Mouse (Mus musculus): ENCODE results near the gene Slc25a12.
A peak's percentile ranks its signal among the peaks of the same experiment; 100 is the strongest.

Gene Slc25a12

GRCm38 (mm10) chr2:71350181-71350580 is 17.4 kb downstream of the Slc25a12 start:
- DNase-seq (ENCODE audit: inconsistent ontology term) = no peak

GRCm38 (mm10) chr2:71349511-71349910 is 18.0 kb downstream of the Slc25a12 start:
- no peak for DNase-seq (ENCODE audit: inconsistent ontology term)

DNA sequence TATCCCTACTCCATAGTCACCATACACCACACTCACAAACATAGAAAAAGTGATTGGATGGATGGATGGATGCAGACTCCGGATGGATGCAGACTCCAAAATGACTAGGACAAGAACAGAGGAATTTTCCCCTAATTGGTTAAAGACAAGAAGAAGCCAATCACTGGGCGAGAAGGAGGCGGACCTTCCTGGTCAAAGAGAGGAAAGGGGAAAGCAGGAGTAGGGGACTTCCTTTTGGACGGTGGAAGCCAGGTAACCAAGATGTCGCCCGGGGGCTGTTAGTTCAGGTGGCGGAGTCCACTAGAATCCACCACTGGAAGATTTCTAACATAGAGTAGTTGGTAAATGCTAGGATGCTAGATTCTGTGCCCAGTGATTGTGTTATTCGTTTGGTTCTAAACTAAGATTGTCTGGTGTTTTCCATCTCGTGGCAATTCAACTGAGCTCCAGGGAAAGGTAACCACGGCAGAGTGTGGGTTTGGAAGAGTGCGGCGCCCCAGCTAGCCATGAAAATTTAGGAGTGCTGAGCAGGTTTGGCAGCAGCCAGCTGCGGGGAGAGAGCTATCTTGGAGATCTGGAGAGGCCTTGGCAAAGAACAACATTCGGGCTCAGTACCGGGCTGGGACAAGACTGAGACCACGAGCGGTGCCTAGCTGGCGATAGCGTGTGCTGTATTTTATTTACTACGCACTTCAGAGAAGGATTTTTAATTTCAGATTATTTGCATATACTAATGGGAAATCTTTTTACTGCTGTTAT is 19.6 kb downstream of the Slc25a12 start:
- DNase-seq (ENCODE audit: inconsistent ontology term) = no peak

DNA sequence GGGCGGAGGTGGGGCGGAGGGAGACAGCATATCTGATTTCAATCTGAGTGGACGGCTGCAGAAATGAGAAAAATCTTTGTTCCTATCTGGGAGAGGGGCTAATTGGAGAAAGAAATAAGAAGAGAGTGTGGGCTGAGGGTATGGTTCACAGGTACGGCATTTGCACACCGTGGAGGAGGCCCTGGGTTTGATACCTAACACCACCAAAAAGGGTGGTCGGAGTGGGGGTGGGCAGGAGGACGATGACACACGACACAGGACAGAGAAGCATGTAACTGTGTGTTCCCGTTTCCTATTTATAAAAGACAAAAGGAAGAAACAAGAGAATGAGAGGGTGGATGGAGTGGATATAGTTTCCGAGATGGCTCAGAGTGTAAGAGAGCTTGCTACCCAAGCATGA is 20.4 kb downstream of the Slc25a12 start:
- DNase-seq (ENCODE audit: inconsistent ontology term) = no peak

GRCm38 (mm10) chr2:71343884-71344640 is 23.5 kb downstream of the Slc25a12 start:
- no peak for DNase-seq (ENCODE audit: inconsistent ontology term)

DNA sequence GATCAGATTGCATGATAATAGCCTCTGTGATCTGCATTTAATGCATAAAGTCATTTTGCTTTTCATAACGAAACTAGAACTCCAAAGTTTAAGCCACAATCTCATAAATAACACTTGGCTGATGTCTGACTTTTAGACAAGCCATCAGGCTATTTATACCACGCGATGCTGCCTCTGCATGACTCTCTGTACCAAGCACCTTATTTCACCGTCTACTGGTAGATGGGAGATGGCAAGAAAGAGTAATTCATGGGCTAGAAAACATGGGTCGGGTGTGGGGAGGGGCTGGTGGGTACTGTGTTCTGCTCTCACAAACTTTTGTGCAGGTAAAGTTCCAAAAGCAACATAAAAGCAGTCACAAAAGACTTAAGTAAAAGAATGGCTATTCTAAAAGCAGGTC is 27.4 kb downstream of the Slc25a12 start:
- DNase-seq (ENCODE audit: inconsistent ontology term) = no peak

DNA sequence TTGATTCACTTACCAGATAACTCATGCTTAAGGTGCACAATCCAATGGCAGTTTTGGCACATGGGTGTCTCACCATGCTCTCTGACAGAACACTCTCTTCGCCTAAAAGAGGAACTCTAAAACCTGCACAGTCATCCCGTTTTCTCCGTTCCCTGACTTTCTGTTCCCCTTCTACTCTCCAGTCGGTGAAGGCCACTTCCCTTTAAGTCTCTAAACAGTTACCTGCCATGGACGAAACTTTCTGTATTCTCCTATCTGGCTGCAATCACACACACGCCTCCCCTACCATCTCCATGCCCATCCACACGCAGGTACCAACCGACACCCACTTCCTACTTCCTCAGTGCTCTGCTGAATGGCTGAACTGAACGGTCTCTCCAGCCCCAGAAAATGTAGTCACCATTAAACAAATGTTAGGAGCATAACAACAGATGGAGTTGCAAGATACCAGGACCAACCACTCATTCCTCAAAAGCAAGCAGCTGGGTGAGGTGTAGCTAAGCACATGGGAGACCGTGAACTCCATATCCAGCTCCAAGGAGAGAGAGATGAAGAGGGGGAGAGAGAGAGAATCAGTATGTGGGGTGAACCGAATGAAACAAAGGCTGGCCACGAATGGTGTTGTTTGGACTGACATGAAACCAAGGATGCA is 29.3 kb downstream of the Slc25a12 start:
- no peak for DNase-seq (ENCODE audit: inconsistent ontology term)

- no peak for DNase-seq (ENCODE audit: inconsistent ontology term)
Measured at GRCm38 (mm10) chr2:71336631-71337030, 30.9 kb downstream of the Slc25a12 start.

DNA sequence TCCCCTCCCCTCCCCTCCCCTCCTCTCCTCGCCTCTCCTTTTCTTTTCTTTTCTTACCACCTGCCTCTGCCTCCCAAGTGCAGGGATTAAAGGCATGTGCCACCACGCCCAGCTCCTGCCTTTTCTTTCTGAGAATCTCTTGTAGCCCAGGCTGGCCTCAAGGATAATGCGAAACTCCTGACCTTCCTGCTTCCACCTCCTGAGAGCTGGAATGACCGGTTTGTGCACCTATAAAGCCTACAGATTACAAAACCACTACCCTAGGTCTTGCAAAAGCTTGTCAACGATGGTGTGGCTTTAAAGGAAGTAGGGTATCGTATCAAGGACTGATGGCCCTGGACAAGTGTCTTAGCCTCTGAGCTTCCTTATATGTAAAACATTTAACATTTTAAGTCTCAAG is 31.3 kb downstream of the Slc25a12 start:
- no peak for DNase-seq (ENCODE audit: inconsistent ontology term)

DNA sequence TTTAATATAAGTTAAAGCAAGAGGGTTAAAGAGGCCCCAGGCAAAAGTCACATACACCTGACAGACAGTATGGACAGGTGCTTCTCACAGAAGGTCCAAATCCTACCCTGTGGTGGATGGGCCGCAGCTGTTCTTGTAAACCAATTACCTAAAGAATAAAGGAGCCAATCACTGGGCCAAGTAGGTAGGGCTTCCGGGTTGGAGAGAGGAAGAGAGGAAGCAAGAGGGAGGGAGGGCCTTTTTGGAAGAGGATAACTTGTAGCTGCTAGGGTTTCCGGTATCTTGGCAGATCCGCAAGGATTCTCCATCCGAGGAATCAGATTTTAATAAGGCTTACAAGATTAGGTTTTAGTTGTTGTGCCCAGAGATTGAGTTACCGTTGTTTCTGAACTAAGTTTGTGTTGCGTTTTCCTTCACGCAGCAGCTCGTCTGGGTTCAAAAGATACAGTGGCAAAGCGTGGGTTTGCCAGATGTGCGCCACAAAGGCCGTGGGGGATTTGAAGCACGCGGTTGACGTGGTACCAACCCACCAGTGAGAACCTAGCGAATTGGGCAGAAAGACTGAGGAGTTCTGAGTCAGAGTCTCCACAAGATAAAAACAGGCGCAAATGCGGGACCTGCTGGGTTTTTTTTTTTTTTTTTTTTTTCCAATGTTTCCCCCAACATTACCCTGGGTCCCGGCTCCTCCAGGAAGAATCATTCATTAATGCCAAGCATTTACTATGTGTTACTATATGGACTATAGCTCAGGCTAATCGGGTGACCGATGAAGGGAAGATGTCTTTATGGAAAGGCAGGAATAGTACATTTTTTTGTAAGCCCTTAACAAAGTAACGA is 33.3 kb downstream of the Slc25a12 start:
- no peak for DNase-seq (ENCODE audit: inconsistent ontology term)

GRCm38 (mm10) chr2:71329761-71330160 is 37.8 kb downstream of the Slc25a12 start:
- DNase-seq (ENCODE audit: inconsistent ontology term) = no peak

DNA sequence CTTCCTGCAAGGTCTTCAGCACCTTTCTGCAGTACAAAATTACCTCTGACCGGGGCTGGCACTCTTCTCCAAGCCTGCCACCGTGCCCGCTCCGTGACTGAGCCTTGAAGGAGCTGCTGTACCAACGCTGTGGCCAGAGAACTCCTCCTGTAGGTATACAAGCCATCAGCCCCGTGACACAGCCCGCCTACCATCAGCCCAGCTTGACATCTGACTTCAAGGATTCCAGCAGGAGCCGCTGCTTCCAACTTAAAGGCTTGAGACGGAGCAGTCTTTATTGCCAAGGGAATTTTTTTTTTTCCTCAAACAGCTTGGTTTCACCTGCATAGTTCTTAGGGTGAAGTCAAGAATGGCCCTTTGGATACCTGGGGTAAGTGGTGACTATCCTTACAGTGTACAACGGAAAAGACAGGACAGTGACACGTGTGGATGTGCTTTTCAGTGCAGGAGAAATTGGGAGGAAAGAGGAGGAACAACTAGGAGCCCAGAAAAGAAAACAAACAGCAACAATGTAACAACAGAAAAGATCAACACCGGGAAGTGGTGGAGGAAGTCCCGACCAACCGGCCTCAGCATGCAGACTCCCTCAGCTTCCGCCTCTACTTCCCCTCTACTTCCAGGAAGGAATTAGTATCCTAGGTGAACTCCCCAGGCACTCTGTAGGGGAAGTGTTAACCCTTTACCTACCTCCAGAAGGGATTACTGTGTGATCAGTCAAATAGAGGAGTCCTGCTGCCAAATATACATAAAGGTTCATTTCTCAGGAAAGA is 39.0 kb downstream of the Slc25a12 start:
- no peak for DNase-seq (ENCODE audit: inconsistent ontology term)

DNA sequence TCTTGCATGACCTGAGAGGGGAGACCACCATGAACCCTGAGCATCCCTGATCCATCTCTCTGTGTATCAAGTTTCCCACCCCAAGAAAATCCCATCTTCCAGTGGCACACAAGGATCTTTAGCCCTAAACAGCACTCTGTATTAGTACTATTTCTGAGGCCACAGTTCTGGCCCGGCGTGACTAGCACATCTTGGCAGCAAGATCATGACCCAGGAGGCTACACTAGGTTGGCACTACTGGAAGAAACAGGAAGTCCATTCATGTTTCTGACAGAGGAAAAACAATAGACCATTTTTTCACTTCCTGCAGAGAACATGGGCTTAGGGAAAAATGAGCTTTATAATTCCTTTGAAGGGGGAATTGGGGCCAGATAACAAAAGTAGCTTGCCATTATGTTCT is 39.8 kb downstream of the Slc25a12 start:
- peak; percentile 4 for DNase-seq (ENCODE audit: inconsistent ontology term)

DNA sequence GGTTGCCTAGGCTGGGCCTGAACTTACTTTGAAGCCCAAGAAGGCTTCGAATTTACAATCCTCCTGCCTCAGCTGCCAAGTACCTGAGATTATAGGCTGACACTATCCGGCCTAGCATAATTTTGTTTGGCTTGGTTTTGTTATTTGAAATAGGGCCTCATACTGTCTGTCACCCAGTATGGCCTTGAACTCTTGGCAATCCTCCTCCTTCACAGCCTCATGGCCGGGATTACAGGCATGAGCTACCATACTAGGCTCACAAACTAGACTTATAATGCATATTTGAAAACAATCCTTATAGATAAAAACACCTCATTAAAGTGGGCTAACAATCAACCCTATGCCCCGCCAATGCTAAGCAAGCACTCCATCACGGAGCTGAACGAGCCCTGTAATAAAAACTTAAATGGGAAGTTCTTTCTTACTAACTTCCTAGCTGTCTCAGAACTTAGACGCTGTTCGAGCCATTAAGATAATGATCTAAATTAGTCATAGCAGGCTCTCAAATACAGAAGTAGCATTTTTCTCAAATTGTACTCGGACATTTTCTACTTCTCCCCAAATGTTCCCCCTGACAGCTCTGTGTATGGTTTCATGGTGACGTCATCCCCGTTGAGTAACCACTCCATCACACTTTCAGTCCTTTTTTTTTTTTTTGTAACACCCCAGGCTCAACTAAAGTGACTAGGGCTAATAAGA is 40.6 kb downstream of the Slc25a12 start:
- no peak for DNase-seq (ENCODE audit: inconsistent ontology term)

- no peak for DNase-seq (ENCODE audit: inconsistent ontology term)
Measured at GRCm38 (mm10) chr2:71323886-71324285, 43.7 kb downstream of the Slc25a12 start.

- DNase-seq (ENCODE audit: inconsistent ontology term) = no peak
Measured at GRCm38 (mm10) chr2:71321486-71321885, 46.1 kb downstream of the Slc25a12 start.

DNA sequence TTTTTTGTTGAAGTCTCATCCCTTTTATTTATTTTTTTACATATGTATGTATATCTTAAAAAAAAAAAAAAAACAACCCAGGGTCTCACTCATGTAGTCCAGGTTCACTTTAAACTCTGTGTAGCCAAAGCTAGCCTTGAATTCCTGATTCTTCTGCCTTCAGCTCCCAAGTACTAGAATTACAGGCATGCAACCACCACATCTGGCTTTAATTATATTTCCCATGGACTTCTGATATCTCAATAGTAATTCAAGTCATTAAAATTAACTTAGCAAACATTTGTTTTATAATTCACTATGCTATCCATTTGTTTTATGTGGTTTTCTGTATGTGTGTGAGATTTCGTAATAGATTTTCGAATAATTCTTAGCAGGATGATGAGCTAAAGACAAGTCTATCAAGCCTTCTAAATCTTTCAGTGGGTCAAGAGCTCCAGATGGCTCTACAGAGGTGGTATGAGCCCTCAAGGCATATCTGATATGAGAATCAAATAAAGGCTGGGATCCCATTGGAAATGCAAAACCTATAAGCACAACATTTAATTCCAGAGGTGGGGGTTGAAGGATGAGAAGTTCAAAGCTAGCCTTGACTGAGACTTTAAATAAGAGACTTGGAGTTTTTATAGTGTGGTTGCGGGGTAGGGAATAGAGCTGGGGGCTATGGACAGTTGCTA is 51.3 kb downstream of the Slc25a12 start:
- no peak for DNase-seq (ENCODE audit: inconsistent ontology term)

DNA sequence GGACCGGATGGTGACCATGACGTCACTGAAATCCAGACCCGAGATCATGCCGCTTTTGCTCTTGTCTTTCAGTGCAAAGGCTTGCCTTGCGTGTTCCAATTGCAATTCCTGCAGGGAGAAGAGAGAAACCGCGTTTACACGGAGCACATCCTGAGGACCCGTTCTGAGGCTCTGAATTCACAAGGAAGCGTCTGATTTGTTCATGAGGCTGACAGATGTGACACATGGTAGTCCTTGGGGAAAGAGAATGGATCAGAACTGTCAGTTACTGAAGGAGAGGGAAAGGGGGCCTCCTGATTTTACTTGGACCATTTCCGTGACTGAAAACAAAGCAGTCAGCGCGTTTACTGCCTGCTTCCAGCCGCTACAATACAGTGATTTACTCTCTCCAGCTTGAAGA is 52.5 kb downstream of the Slc25a12 start:
- DNase-seq (ENCODE audit: inconsistent ontology term) = no peak

DNA sequence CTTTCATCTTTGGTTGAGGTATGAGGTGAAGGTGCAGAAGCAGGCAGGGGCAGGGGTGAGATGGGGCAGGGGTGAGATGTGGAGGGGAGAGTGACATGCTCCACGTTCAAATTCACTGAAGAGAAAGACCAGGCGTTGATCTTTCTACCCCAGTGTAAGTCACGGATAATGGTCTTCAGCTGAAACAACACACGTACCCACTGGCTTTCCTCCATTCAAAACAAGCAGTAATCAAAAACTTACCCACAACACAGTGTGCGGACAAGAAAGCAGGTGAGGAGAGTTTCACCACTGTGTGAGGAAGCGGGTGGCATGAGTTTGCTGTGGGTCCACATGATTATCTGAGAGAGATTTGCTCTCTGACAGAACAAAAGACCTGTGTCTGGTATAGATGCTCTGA is 53.5 kb downstream of the Slc25a12 start:
- no peak for DNase-seq (ENCODE audit: inconsistent ontology term)

GRCm38 (mm10) chr2:71312067-71312466 is 55.5 kb downstream of the Slc25a12 start:
- no peak for DNase-seq (ENCODE audit: inconsistent ontology term)

Data from Muller cell, postnatal 12 days (primary cell).